Mouse (Mus musculus) ES-Bruce4 (cell line): ENCODE measurements at regions not wholly inside any gene's neighbourhood (a gene's known extent, or its start where the extent isn't known, plus 50 kb on each side); places are given as distances from the start of the nearest gene placed in this dataset.
A peak's percentile ranks its signal among the peaks of the same experiment; 100 is the strongest.

Source experiments
- H3K27ac ChIP-seq: 2 replicates; pipeline ENCODE4 v1.5.1; 2012; ENCODE audit warnings: low read length, inconsistent platforms; ENCODE audit not compliant: insufficient read depth
- H3K27me3 ChIP-seq: 2 replicates; pipeline ENCODE4 v1.6.1; 2012; ENCODE audit warnings: mild to moderate bottlenecking, low read length, inconsistent platforms; ENCODE audit not compliant: control insufficient read depth, poor library complexity, insufficient read depth, severe bottlenecking
- H3K36me3 ChIP-seq: 2 replicates; pipeline ENCODE4 v1.6.1; 2012; ENCODE audit warnings: inconsistent platforms, mild to moderate bottlenecking, low read length, moderate library complexity; ENCODE audit not compliant: control insufficient read depth, poor library complexity, insufficient read depth, severe bottlenecking
- H3K4me1 ChIP-seq: one replicate; pipeline ENCODE4 v1.8.1; 2011; ENCODE audit warnings: low read length; ENCODE audit not compliant: control insufficient read depth, insufficient read depth
- H3K4me3 ChIP-seq: 2 replicates; pipeline ENCODE4 v1.5.1; 2011; ENCODE audit warnings: low read depth, mild to moderate bottlenecking, low read length
- H3K9ac ChIP-seq: 2 replicates; pipeline ENCODE4 v1.6.1; 2012; ENCODE audit warnings: low read depth, mild to moderate bottlenecking, inconsistent platforms; ENCODE audit not compliant: poor library complexity, severe bottlenecking
- H3K9me3 ChIP-seq: replicated peaks from 2 replicates; pipeline ENCODE4 v1.6.1; 2012; ENCODE audit warnings: mild to moderate bottlenecking, low read length, inconsistent platforms; ENCODE audit not compliant: control insufficient read depth, poor library complexity, insufficient read depth, severe bottlenecking
- CTCF ChIP-seq: IDR thresholded peaks from one replicate; pipeline ENCODE4 v1.8.1; 2011; ENCODE audit warnings: low read depth, low read length
- EP300 ChIP-seq: IDR thresholded peaks from 2 replicates; pipeline ENCODE4 v1.6.1; 2011; ENCODE audit warnings: low read depth, low read length; ENCODE audit not compliant: insufficient read depth
- POLR2A ChIP-seq: IDR thresholded peaks from one replicate; pipeline ENCODE4 v1.8.1; 2011; ENCODE audit warnings: low read length; ENCODE audit not compliant: insufficient read depth

- H3K27me3 ChIP-seq, result no peaks in the 10 kb centered on the region
- H3K4me3 ChIP-seq, result no peak overlapping the region
- no peak overlapping the region for H3K27ac ChIP-seq
- no peaks in the 10 kb centered on the region for H3K9me3 ChIP-seq
- no peaks in the 10 kb centered on the region for H3K36me3 ChIP-seq
- no peak overlapping the region for H3K9ac ChIP-seq
- TF ChIP-seq EP300 (no peak), CTCF (no peak), POLR2A (no peak)
- H3K4me1 ChIP-seq, result peaks cover 11% of the 10 kb centered on the region
Measured at GRCm38 (mm10) chr16:29799893-29800292, 220.8 kb downstream of the Opa1 start.

- Histone ChIP-seq H3K4me3 (no peak overlapping the region), H3K27ac (no peak overlapping the region), H3K9me3 (no peaks in the 10 kb centered on the region), H3K27me3 (no peaks in the 10 kb centered on the region), H3K9ac (no peak overlapping the region), H3K4me1 (peaks cover 8% of the 10 kb centered on the region), H3K36me3 (no peaks in the 10 kb centered on the region)
- TF ChIP-seq POLR2A (no peak), CTCF (no peak), EP300 (0 out of 2 replicates have a peak, but pooled peaks have one; percentile 10)
Measured at GRCm38 (mm10) chr16:29800457-29800856, 221.3 kb downstream of the Opa1 start.

GRCm38 (mm10) chr16:29802085-29802484, 223.0 kb downstream of the Opa1 start:
- H3K9me3 ChIP-seq, result no peaks in the 10 kb centered on the region
- no peaks in the 10 kb centered on the region for H3K27me3 ChIP-seq
- H3K27ac ChIP-seq, result no peak overlapping the region
- H3K4me3 ChIP-seq, result no peak overlapping the region
- H3K9ac ChIP-seq, result no peak overlapping the region
- H3K36me3 ChIP-seq, result no peaks in the 10 kb centered on the region
- TF ChIP-seq CTCF (no peak), POLR2A (no peak), EP300 (no peak)
- H3K4me1 ChIP-seq, result peaks cover 7% of the 10 kb centered on the region

GRCm38 (mm10) chr16:29802603-29803002, 223.5 kb downstream of the Opa1 start:
- no peaks in the 10 kb centered on the region for H3K9me3 ChIP-seq
- peaks cover 1% of the 10 kb centered on the region for H3K4me1 ChIP-seq
- H3K4me3 ChIP-seq, result no peak overlapping the region
- no peaks in the 10 kb centered on the region for H3K27me3 ChIP-seq
- H3K27ac ChIP-seq, result no peak overlapping the region
- no peak overlapping the region for H3K9ac ChIP-seq
- H3K36me3 ChIP-seq, result no peaks in the 10 kb centered on the region
- TF ChIP-seq POLR2A, result no peak
- TF ChIP-seq EP300, result no peak
- no peak for TF ChIP-seq CTCF

GRCm38 (mm10) chr16:29807859-29808258, 228.7 kb downstream of the Opa1 start:
- Histone ChIP-seq H3K27ac (no peak overlapping the region), H3K9me3 (no peaks in the 10 kb centered on the region), H3K36me3 (no peaks in the 10 kb centered on the region), H3K4me1 (no peaks in the 10 kb centered on the region), H3K27me3 (no peaks in the 10 kb centered on the region), H3K9ac (no peak overlapping the region), H3K4me3 (no peak overlapping the region)
- TF ChIP-seq CTCF, result no peak
- no peak for TF ChIP-seq EP300
- no peak for TF ChIP-seq POLR2A

- Histone ChIP-seq H3K4me3 (no peak overlapping the region), H3K9me3 (no peaks in the 10 kb centered on the region), H3K27me3 (no peaks in the 10 kb centered on the region), H3K9ac (no peak overlapping the region), H3K36me3 (no peaks in the 10 kb centered on the region), H3K4me1 (peaks cover 3% of the 10 kb centered on the region), H3K27ac (no peak overlapping the region)
- no peak for TF ChIP-seq CTCF
- no peak for TF ChIP-seq POLR2A
- no peak for TF ChIP-seq EP300
Measured at GRCm38 (mm10) chr16:29808851-29809250, 229.7 kb downstream of the Opa1 start.
